11 mouse cellular contexts compared by ENCODE assay signal in the genomic region with DNA sequence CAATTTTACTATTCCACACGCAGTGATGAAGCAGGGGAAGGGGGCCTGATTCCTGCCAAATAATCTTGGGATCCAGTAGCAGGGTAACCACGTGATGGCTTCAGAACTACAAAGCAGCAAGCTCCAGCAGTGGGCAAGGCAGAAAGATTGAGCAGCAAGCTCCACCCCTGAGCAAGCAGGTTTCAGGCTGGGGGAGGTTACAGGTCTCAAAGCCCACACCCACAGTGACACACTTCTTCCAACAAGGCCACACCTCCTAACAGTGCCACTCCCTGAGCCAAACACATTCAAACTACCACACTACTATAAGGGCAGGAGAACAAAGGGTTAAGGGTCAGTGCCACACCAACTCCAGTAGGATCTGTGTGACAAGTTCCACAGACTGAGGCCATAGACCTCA. TPM values are rescaled to one million over a fixed set of nuclear protein-coding genes. Genes with fewer than 3 reads are reported as not detected.
DNase-seq lines count a peak whose midpoint lies in the region; ATAC-seq lines count a peak whose summit lies in the region.
"Had no signal": no experiment of that assay in that cellular context is flagged by ENCODE, and none has a peak within 500 bp of the region (broad histone marks: within the 10 kb centered on the region; RNA-seq: fewer than 3 reads in every experiment).

No protein-coding gene starts in this region.

- no peaks in the 10 kb centered on the region for H3K9me3 ChIP-seq in liver, embryonic 16.5 days (replicated peaks; ENCODE audit: control insufficient read depth, low read length)
- H3K9me3 ChIP-seq in hindbrain, embryonic 14.5 days (ENCODE audit: control insufficient read depth, low read length) = no peaks in the 10 kb centered on the region
- H3K9me3 ChIP-seq: heart, embryonic 15.5 days had no signal

- intact Hi-C loops in heart, postnatal 10 days (cut with DNase I) = no loop called here
- intact Hi-C loops in gastrocnemius, postnatal 36 days (cut with DNase I) = no loop called here

- ATAC-seq in CD4-positive, CD25-positive, alpha-beta regulatory T cell, adult 4 months = peak; percentile 58
- ATAC-seq in erythroid progenitor cell, adult 5-6 weeks (replicated peaks; ENCODE audit: low FRiP score, poor library complexity, severe bottlenecking) = peak; percentile 20; the same call in 1 of the 2 replicates
- ATAC-seq in liver, embryonic 16.5 days (ENCODE audit: low read depth) = peak; percentile 72
- ATAC-seq in hindbrain, embryonic 14.5 days (ENCODE audit: low FRiP score) = no peak

- 45% methylated on average over 2 of the region's 2 CpGs for WGBS in liver, embryonic 16.5 days (ENCODE audit: insufficient replicate concordance)
- 38% methylated on average over 2 of the region's 2 CpGs for WGBS in hindbrain, embryonic 14.5 days

- no peak overlapping the region for H3K9ac ChIP-seq in liver, embryonic 16.5 days (ENCODE audit: low read depth, low read length)
- no peak overlapping the region for H3K9ac ChIP-seq in hindbrain, embryonic 14.5 days
- H3K9ac ChIP-seq: heart, embryonic 15.5 days had no signal

- H3K36me3 ChIP-seq in liver, embryonic 16.5 days (ENCODE audit: control insufficient read depth, insufficient read depth) = no peaks in the 10 kb centered on the region
- H3K36me3 ChIP-seq in hindbrain, embryonic 14.5 days (replicated peaks; ENCODE audit: control insufficient read depth, insufficient read depth) = peaks cover 7% of the 10 kb centered on the region

- no peaks in the 10 kb centered on the region for H3K27me3 ChIP-seq in liver, embryonic 16.5 days (ENCODE audit: control insufficient read depth, insufficient read depth, low read depth, low read length)
- no peaks in the 10 kb centered on the region for H3K27me3 ChIP-seq in hindbrain, embryonic 14.5 days (ENCODE audit: control insufficient read depth, insufficient read depth, low read length)
- H3K27me3 ChIP-seq: heart, embryonic 15.5 days had no signal

- H3K27ac ChIP-seq in liver, embryonic 16.5 days (ENCODE audit: low read length) = no peak overlapping the region
- no peak overlapping the region for H3K27ac ChIP-seq in hindbrain, embryonic 14.5 days
- H3K27ac ChIP-seq: heart, embryonic 15.5 days had no signal

- H3K4me2 ChIP-seq in liver, embryonic 16.5 days (ENCODE audit: low read depth, low read length) = no peak overlapping the region
- H3K4me2 ChIP-seq in hindbrain, embryonic 14.5 days (replicated peaks) = no peak overlapping the region
- H3K4me2 ChIP-seq: heart, embryonic 15.5 days had no signal

- H3K4me3 ChIP-seq in liver, embryonic 16.5 days (ENCODE audit: low read depth, low read length) = no peak overlapping the region
- H3K4me3 ChIP-seq in hindbrain, embryonic 14.5 days (replicated peaks; ENCODE audit: low read length) = no peak overlapping the region
- H3K4me3 ChIP-seq: erythroblast, embryonic 14.5 days; heart, embryonic 15.5 days had no signal

- peaks cover 8% of the 10 kb centered on the region for H3K4me1 ChIP-seq in liver, embryonic 16.5 days (ENCODE audit: control insufficient read depth, low read depth, low read length)
- no peaks in the 10 kb centered on the region for H3K4me1 ChIP-seq in hindbrain, embryonic 14.5 days (replicated peaks; ENCODE audit: control insufficient read depth, insufficient read depth, low read length)

- peak; percentile 57 for DNase-seq in 416B (ENCODE audit: low read depth)
- no peak for DNase-seq in hindbrain, embryonic 14.5 days (ENCODE audit: low spot score)
- DNase-seq in thymus, adult 18-20 months = no peak
- no peak for DNase-seq in heart, postnatal 10 days
- no peak for DNase-seq in gastrocnemius, postnatal 36 days
- DNase-seq: lung, postnatal 14 days had no signal

RNA-seq across cellular contexts. Expression of a gene that starts 9.6 kb away (rescaled TPM):
- polyA plus RNA-seq in CD4-positive, CD25-positive, alpha-beta regulatory T cell, adult 4 months (2017; shearing (Covaris generic)) = 1 to 10 TPM; 3.4 to 6.1 TPM
- total RNA-seq in erythroid progenitor cell, adult 5-6 weeks (2015; ENCODE audit: low replicate concordance) = 293 and 332 TPM in 2 replicates
- 162 and 195 TPM in 2 replicates for total RNA-seq in erythroid progenitor cell, adult 5-6 weeks (2017; ENCODE audit: low replicate concordance)
- 24.0 and 28.7 TPM in 2 replicates for polyA plus RNA-seq in liver, embryonic 16.5 days (2015; fragmentation: Nextera tagmentation; extraction: Ambion mirVana)
- 8.4 and 8.7 TPM in 2 replicates for polyA plus RNA-seq in hindbrain, embryonic 14.5 days (2014; fragmentation: Nextera tagmentation; extraction: Ambion mirVana)
- 1 to 10 TPM; 7.0 to 7.3 TPM for total RNA-seq in heart, postnatal 10 days (2021)
- under 1 TPM; 0.38 to 0.54 TPM for total RNA-seq in gastrocnemius, postnatal 36 days (2021)

RNA-seq across cellular contexts. Expression of a gene that starts 17.5 kb away (rescaled TPM):
- polyA plus RNA-seq in CD4-positive, CD25-positive, alpha-beta regulatory T cell, adult 4 months (2017; shearing (Covaris generic)) = 10 to 100 TPM in 1 of 2 experiments, 1 to 10 TPM in 1; 7.1 to 14.0 TPM
- 83.3 and 153 TPM in 2 replicates for total RNA-seq in erythroid progenitor cell, adult 5-6 weeks (2015; ENCODE audit: low replicate concordance)
- 19.8 and 40.4 TPM in 2 replicates for total RNA-seq in erythroid progenitor cell, adult 5-6 weeks (2017; ENCODE audit: low replicate concordance)
- polyA plus RNA-seq in liver, embryonic 16.5 days (2015; fragmentation: Nextera tagmentation; extraction: Ambion mirVana) = 42.2 and 50.1 TPM in 2 replicates
- 92.6 and 95.8 TPM in 2 replicates for polyA plus RNA-seq in hindbrain, embryonic 14.5 days (2014; fragmentation: Nextera tagmentation; extraction: Ambion mirVana)
- total RNA-seq in heart, postnatal 10 days (2021) = 10 to 100 TPM; 40.0 to 40.2 TPM
- 10 to 100 TPM; 27.0 to 30.9 TPM for total RNA-seq in gastrocnemius, postnatal 36 days (2021)

RNA-seq across cellular contexts. Expression of a gene that starts 19.0 kb away (rescaled TPM):
- 100 to 1,000 TPM; 207 to 213 TPM for polyA plus RNA-seq in CD4-positive, CD25-positive, alpha-beta regulatory T cell, adult 4 months (2017; shearing (Covaris generic))
- total RNA-seq in erythroid progenitor cell, adult 5-6 weeks (2015; ENCODE audit: low replicate concordance) = 81.3 and 131 TPM in 2 replicates
- 30.9 and 39.1 TPM in 2 replicates for total RNA-seq in erythroid progenitor cell, adult 5-6 weeks (2017; ENCODE audit: low replicate concordance)
- 202 and 206 TPM in 2 replicates for polyA plus RNA-seq in liver, embryonic 16.5 days (2015; fragmentation: Nextera tagmentation; extraction: Ambion mirVana)
- 347 and 348 TPM in 2 replicates for polyA plus RNA-seq in hindbrain, embryonic 14.5 days (2014; fragmentation: Nextera tagmentation; extraction: Ambion mirVana)
- 100 to 1,000 TPM; 125 to 126 TPM for total RNA-seq in heart, postnatal 10 days (2021)
- 10 to 100 TPM; 21.6 to 23.6 TPM for total RNA-seq in gastrocnemius, postnatal 36 days (2021)

RNA-seq across cellular contexts. Expression of a gene that starts 23.3 kb away (rescaled TPM):
- polyA plus RNA-seq in CD4-positive, CD25-positive, alpha-beta regulatory T cell, adult 4 months (2017; shearing (Covaris generic)) = 10 to 100 TPM; 59.0 to 66.4 TPM
- total RNA-seq in erythroid progenitor cell, adult 5-6 weeks (2015; ENCODE audit: low replicate concordance) = 45.7 and 55.1 TPM in 2 replicates
- 56.6 and 75.6 TPM in 2 replicates for total RNA-seq in erythroid progenitor cell, adult 5-6 weeks (2017; ENCODE audit: low replicate concordance)
- polyA plus RNA-seq in liver, embryonic 16.5 days (2015; fragmentation: Nextera tagmentation; extraction: Ambion mirVana) = 53.3 and 55.5 TPM in 2 replicates
- polyA plus RNA-seq in hindbrain, embryonic 14.5 days (2014; fragmentation: Nextera tagmentation; extraction: Ambion mirVana) = 44.8 and 49.2 TPM in 2 replicates
- 10 to 100 TPM; 56.7 to 58.2 TPM for total RNA-seq in heart, postnatal 10 days (2021)
- 10 to 100 TPM; 34.5 to 36.2 TPM for total RNA-seq in gastrocnemius, postnatal 36 days (2021)

RNA-seq across cellular contexts. Expression of a gene that starts 30.3 kb away (rescaled TPM):
- polyA plus RNA-seq in CD4-positive, CD25-positive, alpha-beta regulatory T cell, adult 4 months (2017; shearing (Covaris generic)) = 10 to 100 TPM; 71.0 to 88.5 TPM
- 9.0 and 14.7 TPM in 2 replicates for total RNA-seq in erythroid progenitor cell, adult 5-6 weeks (2015; ENCODE audit: low replicate concordance)
- 4.2 and 7.9 TPM in 2 replicates for total RNA-seq in erythroid progenitor cell, adult 5-6 weeks (2017; ENCODE audit: low replicate concordance)
- 2.8 and 3.2 TPM in 2 replicates for polyA plus RNA-seq in liver, embryonic 16.5 days (2015; fragmentation: Nextera tagmentation; extraction: Ambion mirVana)
- polyA plus RNA-seq in hindbrain, embryonic 14.5 days (2014; fragmentation: Nextera tagmentation; extraction: Ambion mirVana) = 0.40 and 0.72 TPM in 2 replicates
- under 1 TPM; 0.60 to 0.74 TPM for total RNA-seq in heart, postnatal 10 days (2021)
- under 1 TPM; 0.27 to 0.48 TPM for total RNA-seq in gastrocnemius, postnatal 36 days (2021)
- polyA plus RNA-seq: erythroblast, embryonic 14.5 days had no signal

Comparison
In these comparisons a context has a peak if more than half of its experiments do, and no peak if none do; other contexts are left out.
1. RNA of a gene that starts 9.6 kb away (total RNA-seq): 162 to 332 TPM in erythroid progenitor cell, adult 5-6 weeks; 7.0 to 7.3 TPM in heart, postnatal 10 days and 0.38 to 0.54 TPM in gastrocnemius, postnatal 36 days; every median in the first group is over 10 times any median in the second.